Mouse (Mus musculus) kidney, adult 11 months (tissue): ENCODE measurements at regions not wholly inside any gene's neighbourhood (a gene's known extent, or its start where the extent isn't known, plus 50 kb on each side); places are given as distances from the start of the nearest gene placed in this dataset.

Experiments used
- DNase-seq: peaks from one replicate; pipeline ENCODE4 v3.0.0; 2022

DNA sequence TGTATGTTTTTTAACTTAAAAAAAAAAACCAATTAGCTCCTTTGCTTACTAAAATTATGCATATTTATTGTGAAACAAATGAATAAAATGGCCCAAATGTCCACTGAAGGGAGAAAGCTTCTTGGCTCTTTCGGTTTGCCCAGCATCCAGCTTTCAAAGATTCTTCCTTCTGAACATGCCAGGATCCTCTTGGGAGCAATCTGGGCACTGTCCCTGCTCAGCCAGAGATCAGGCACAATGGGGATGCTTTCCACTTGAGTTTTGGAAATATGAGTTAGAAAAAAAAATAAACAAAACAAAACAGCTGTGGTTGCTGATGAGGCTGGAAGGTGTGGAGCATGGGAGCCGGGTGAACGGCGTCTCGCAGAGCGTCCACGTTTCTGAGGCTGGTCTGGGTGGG, 180.3 kb upstream of the Foxn2 start:
- DNase-seq, result no peak

DNA sequence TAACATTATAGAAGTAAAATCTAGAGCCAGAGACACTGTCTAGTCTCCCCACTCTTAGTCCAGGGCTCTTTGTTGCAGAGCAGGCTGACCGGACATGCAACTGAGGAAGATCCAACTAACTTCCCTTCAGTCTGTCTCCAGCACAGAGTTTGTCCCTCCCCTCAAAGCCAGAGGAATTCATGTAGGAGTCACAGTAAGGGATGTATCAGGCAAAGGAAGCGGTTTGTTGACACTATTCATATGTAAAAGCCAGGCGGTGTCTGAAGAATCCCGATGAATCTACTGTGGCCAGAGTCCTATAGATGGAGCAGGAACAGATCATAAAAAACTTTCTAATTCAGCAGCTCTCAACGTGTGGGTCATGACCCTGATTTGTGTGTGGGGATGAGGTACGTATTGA, 179.7 kb upstream of the Foxn2 start:
- no peak for DNase-seq

DNA sequence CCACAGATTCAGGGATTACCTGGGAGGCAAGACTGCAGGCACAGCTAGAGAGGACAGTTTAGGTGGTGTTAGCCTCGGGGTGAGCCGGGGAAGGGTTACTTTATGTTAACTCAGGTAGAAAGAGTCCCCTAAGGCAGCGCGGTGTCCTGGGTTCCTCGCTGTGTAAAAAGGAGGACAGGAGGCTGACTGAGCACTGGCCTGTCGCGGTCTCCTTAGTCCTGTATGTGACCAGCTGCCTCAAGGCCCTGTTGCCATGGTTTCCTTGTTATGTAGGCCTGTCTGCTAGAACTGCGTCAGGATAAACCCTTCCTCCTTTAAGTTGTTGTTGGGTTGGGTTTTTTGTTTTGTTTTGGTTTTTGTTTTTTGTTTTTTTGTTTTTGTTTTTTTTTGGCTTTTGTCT, 179.0 kb upstream of the Foxn2 start:
- DNase-seq, result no peak

DNA sequence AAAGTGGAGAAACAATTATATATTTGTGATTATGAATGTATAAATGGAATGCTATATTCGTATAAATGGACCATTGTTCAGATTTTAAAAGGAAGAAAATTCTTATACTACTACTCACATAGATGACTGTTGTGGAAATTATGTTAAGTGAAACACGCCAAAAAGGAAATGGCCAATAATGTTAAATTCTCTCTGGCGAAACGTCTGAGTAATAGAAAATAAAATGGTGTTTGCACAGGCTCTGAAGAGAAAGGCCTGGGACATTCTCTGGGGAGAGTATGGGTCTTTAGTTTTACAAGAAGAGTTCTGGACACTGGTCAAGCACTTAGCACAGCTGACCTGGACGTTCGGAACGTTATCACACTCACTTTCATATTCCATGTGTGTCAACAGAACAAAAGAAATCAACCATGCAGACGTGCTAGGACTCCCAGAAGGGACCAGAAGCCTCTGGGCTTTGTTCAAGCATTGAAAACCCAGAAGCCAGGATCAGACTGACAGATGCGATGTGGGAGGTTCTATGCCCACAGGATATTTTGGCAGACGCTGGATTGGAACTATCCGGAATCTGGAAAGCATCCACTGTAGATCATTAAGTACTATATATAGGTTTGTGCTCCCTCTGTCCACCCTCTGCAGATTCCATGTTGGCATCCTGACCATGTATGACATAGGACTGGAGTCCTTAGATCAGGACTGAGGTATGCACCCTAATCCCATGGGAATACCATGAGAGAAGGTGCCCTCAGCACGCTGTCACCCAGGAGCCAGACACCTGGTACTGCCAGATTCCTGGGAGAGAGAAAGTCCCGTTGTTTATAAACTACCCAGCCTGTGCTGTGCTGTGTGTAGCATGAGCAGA, 178.0 kb upstream of the Foxn2 start:
- no peak for DNase-seq

DNA sequence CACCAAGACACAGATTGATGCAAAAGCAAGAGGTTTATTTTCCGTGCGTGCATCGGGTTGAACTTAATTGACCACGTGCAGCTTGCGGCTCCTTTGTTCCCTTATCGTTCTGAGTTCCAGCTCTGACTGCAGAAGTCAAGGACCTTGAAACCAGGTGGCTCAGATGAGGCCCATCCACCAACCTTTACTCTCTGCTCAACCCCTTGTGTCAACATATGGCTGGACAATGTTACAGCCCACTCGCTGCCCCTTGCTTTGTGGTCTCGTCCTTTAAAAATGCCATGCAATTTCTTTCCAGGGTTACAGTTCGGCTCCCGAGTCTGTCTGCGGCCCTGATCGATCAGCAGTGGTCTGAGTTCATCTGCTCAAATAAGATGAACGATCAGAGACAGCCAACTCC, 175.2 kb upstream of the Foxn2 start:
- DNase-seq, result no peak

DNA sequence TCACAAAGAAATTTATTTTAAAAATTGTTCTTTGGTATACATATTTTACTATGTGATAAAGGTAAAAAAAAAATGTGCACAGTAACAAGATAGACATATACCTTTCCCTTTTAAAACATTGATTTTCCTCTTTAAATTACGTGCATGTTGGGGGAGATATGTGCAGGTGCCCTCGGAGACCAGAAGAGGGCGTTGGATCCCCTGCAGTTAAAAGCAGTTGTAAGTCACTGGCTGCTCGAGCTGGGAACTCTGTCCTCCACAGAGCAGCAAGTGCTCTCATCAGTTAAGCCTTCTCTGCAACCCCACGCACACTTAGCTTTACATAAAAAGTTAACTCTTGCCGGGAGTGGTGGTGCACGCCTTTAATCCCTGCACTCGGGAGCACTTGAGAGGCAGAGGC, 172.3 kb upstream of the Foxn2 start:
- DNase-seq, result no peak

DNA sequence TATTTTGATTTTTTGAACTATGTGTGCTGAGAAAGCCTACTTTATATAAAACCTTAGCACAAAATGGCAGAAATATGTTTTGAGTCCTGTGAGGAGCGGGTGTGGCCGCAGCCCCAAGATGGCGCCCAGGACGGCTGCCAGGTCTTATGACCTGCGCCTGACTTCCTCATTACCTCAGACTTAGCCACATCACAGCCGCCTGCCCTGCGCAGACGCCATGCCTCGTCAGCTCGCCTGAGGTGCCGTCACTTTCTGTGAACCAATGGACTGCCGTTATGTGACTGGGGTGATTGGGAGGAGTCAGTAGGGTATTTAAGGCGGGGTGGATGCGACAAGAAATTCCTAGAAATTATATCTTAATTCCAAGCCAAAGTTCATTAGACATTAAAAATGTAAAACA, 171.7 kb upstream of the Foxn2 start:
- DNase-seq, result no peak

DNA sequence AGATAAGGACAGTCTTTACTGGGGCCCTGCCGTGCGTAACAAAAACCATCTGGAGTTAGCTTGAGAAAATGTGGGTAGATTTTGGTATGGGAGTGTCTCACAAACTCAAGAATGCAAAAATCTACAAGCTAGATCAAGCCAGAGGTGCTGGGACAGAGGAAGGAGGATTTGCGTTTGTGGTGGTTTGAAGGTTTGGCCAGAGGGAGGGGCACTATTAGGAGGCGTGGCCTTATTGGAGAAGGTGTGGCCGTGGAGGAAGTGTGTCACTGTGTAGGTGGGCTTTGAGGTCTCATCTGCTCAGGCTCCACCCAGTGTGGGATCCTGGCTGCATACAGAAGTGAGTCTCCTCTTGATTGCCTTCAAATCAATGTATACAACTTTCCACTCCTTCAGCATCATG, 169.6 kb upstream of the Foxn2 start:
- DNase-seq, result no peak

DNA sequence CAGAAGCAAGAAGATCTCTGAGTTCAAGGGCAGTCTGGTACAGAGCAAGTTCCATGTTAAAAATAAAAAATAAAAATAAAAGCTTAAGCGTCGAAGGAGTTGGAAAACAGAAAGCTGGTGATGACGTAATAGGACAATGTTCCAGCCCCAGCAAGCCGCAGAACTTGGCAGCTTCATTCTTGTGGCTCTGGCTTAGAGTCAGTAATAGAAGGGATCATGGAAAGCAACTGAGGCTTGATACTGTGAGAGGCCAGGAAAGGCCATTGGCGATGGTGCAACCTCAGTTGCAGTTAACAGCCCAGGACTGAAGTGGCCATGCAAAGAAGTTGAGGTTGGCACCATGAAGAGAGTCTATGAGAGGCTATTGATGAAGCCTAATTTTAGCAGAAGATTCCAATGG, 168.3 kb upstream of the Foxn2 start:
- DNase-seq, result no peak

DNA sequence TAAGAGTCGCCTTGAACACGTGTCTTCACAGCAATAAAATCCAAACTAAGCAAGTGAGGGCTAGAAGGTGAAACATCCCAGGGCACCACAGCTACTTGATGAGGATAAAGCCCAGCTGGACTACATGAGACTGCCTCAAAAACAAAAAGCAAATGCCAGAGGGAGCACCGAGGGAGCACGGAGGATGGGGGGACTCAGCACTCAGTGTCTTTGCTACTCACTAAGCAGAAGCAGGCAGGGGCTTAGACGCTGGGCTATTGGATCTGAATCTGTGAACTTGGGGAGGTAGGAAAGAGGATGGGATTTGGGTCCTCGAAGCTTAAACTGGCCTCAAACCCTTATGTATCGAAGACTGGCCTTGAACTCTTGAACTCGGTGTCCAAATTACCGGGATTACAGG, 167.0 kb upstream of the Foxn2 start:
- DNase-seq, result no peak

DNA sequence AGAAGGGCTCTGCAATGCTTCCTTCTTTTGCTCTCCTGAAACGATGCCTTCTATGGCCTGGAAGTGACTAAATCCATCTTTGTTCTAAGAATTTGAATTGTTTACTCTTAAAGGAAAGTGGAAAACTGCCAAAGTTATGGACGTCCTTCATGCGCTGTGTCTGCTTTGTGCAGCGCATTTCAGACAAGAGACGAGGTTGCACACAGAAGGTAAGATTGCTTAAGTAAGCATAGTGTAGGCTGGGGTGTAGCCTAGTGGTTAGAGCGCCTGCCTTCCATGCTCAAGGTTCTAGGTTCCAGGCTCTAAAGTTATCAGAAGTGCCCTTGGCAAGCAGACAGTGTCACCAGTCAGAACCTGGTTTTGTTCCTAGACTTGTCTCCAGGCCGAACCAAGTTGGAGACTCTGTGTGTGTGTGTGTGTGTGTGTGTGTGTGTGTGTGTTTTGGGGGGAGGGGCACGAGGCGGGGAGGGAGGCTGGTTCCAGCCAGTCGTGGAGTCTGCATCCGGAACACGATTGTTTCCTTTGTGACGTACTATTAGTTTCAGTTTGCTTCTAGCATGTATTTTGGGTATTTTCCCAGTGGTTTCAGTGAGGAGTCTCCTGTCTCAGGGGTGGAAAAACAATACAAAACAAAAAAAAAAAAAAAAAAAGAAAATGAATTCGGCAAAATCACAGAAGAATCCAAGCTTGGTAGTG, 166.4 kb upstream of the Foxn2 start:
- peak; percentile 24 for DNase-seq

DNA sequence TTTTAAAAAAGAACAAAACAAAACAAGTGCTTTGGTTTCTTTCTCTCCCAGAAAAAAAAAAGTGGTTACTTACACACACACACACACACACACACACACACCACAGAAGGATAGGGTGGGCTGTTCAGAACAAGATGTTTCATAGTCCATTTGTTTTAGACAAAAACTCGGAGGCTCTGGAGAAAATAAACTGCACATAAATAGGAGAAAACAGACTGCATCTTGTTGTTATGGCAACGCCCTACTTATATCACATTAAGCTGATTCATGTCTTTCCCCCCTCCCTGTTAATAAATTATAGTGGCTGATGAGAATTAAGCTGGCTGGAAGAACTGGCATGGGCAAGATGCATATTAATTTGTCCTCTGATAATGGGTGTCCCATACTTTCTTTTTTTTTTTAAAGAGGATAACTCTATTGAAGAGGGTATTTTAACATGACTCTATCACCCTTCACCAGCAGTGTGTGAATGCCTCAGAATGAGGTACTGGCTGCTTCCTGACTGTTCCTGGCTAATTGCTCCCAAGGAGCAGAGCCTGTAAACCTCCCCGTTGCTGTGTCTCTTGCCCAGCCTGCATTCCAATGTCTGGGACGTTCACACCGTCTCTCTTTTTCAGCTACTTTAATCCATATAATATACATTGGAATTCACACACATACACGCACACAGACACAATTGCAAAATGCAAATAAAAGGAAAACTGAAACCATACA, 165.6 kb upstream of the Foxn2 start:
- no peak for DNase-seq

DNA sequence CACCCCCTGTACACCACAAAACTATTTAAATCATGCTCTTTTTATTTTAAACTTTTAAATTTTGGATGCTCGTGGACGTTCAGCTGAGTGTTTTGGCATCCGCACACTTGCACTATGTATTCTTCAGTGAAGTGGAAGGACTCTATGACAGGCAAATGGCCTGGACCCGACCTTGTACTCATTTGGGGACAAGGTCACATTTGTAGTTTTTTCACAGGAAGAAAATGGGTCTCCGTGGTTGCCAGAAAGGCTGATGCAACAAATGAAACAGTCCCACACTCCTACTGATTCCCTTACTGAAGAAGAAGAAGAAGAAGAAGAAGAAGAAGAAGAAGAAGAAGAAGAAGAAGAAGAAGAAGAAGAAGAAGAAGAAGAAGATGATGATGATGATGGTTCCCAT, 160.9 kb upstream of the Foxn2 start:
- no peak for DNase-seq

DNA sequence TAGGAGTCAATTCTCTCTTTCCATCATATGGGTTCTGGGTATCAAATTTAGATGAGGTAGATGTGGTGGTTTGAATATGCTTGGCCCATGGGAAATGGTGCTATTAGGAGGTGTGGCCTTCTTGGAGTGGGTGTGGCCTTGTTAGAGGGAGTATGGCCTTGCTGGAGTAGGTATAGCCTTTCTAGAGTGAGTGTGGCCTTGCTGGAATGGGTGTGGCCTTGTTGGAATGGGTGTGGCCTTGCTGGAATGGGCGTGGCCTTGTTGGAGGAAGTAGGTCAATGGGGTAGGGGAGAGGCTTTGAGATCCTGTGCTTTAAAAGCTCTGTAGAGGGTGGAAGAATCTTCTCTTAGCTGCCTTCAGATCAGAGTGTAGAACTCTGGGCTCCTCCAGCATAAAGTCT, 157.8 kb upstream of the Foxn2 start:
- no peak for DNase-seq

DNA sequence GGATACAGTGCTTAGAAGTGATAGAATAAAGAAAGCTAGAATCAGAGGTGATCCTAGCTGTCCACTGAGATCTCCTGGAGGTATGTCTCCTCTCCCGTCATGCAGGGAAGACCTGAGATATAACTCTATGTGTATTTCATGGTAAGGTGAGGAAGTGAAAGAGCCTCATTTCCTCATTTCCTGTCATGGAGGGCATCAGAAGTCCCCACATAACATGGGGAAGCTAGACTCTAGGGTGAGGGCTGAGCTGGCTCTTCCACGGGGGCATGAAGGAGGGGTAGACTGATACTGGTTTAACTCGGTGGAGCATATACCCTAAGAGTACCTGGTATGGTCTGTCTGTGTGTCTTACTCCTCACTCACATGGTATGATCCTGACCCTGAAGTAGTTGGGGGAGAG, 156.0 kb upstream of the Foxn2 start:
- no peak for DNase-seq

DNA sequence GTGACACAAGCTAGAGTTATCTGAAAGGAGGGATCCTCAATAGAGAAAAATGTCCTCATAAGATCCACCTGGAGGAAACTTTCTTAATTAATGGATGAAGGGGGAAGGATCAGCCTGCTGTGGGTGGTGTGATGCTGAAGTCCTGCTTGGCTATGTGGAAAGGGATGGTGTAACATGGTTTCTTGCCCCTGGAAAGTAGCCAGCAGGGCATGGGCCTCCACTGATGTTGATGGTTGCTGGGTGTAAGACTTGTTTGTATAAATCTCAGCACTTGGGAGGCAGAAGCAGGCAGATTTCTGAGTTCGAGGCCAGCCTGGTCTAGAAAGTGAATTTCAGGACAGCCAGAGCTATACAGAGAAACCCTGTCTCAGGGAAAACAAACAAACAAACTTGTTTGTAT, 152.7 kb upstream of the Foxn2 start:
- DNase-seq, result no peak

DNA sequence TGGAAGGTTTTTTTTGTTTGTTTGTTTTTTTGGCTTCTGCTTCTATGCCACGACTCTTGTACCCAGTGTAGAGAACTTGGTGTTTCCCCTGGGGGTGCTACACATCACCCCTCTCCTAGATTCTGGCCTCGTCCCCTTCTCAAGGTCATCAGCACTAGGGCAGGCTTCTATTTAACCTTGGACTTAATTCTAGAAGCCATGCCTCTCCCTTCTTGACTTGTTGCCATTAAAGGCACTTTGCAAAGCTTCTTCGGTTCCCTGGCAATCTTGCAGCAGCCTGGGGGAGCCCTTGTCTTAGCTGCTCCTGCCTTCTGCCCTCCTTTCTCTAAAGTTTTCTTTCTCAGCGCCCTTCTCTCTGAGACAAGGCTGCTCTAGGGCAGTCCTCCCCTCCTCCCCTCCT, 143.0 kb upstream of the Foxn2 start:
- peak; percentile 56 for DNase-seq

DNA sequence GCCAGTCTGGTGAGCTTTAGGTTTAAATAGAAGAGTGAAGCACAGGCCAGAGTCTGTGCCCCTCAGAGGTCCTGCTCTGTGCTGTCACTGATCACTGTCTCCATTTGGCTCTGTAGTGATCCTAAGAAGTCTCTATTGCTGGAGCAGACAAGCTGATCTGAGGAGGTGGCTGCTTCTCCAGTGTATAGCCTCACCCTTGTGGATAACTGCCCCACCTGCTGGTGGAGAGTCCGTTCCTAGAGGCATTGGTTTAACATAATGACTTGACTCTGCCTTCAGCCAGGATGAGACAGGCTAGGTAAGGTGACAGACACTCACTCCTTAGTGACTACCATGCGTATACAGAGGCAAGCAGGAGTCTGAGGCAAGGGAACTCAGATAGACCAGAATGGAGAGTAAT, 136.5 kb upstream of the Foxn2 start:
- peak; percentile 29 for DNase-seq

DNA sequence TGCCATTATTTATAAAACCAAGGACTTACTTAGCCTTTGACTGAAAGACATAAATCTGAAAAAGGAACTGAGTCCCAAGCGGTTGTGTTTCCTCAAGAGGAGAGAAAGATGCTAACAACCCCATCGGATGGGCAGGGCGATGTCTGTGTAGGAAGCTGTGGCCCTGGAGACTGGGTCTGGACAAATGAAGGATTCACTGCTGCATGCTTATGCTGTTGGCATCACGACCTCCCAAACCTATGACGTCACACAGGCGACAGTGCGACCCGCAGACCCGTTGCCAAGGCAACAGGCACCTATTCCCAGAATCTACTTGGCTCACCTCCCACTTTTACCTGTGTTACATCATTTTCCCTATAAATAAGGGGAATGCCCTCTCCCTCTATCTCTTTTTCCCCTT, 135.3 kb upstream of the Foxn2 start:
- no peak for DNase-seq

DNA sequence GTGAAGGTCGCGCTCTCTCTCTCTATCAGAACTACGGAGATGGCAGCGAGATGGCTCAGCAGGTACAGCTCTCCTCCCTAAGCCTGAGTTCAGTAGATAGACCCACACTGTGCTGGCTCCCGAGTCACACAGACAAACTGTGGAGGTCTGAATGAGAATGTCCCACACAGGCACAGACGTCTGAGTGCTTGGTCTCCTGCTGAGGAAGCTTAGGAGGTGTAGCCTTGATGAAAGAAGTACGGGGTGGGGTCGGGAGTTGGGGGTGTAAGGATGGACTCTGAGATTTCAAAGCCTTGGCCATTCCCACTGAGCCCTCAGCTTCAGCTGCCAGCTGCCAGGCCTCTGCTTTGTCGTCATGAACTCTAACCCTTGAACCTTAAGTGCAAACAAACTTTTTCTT, 134.2 kb upstream of the Foxn2 start:
- DNase-seq, result no peak

DNA sequence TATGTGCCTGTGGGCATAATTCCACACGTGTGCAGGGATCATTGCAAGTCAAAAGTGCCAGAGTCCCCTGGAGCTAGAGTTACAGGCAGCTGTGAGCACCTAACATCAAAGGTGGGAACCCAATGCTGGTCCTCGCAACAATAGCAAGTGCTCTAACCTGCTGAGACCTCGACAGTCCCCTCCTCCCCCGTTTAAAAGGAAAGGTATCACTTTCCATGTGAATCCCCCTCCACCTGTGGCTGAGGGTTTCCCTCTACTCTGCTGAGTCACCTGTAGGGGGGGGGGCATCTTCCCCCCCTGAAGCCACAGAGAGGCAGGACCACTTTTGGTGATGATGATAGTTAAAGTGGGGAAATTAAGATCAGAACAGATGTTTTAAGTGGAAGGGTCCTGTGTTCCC, 133.4 kb upstream of the Foxn2 start:
- no peak for DNase-seq

DNA sequence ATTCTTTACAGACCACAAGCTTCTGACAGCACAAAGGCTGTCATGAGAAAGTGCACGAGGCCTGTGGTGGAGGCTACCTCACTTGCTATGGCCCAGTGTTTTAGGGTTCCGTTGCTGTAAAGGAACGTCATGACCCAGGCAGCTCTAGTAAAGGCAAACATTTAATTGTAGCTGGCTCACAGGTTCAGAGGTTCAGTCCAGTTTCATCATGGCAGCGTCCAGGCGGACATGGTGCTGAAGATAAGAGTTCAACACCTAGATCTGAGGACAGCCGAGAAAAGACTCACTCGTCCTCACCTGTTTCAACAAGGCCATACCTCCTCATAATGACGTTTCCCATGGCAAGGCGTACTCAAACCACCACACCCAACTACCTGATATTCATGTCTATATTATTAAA, 132.7 kb upstream of the Foxn2 start:
- no peak for DNase-seq

DNA sequence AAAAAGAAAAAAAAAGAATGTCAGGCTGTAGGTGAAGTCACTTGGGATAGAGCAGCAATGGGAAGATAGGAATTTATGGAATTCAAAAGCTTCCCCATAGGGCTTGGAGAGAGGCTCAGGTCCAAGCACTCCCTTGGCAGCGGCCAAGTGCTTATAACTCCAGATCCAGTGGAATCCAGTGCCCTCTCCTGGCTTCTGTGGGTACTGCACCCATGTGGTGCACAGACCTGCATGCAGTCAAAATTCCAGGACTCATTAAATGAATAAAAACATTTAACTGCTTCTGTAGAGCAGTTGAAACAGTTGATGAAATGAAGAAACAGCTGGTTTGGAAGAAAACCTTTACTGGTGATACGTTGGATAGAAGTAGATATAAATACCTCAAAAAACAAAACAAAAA, 127.6 kb upstream of the Foxn2 start:
- no peak for DNase-seq
